Mouse (Mus musculus): ENCODE measurements around the gene Arhgef5. TPM values are rescaled to one million over a fixed set of nuclear protein-coding genes. Genes with fewer than 3 reads are reported as not detected.

Gene Arhgef5
- polyA plus RNA-seq, 1 experiment from 2014 or later = 5.1 TPM

GRCm38 (mm10) chr6:43296798-43297507 lies 31.6 kb downstream of the Arhgef5 start:
- Histone ChIP-seq H3K27ac (replicated peaks; ENCODE audit: low read depth, low read length) (no peak overlapping the region), H3K4me3 (ENCODE audit: low read depth, low read length) (no peak overlapping the region), H3K9me3 (ENCODE audit: control insufficient read depth, low read length) (no peaks in the 10 kb centered on the region), H3K4me2 (ENCODE audit: low read depth, severe bottlenecking) (no peak overlapping the region), H3K36me3 (ENCODE audit: control insufficient read depth, insufficient read depth, low read length) (no peaks in the 10 kb centered on the region), H3K27me3 (ENCODE audit: control insufficient read depth, insufficient read depth, low read length) (no peaks in the 10 kb centered on the region), H3K4me1 (ENCODE audit: control insufficient read depth, insufficient read depth, low read length) (no peaks in the 10 kb centered on the region), H3K9ac (ENCODE audit: low read length) (no peak overlapping the region)
- WGBS = 52% methylated on average over 7 of the region's 7 CpGs
- ATAC-seq (ENCODE audit: insufficient number of reproducible peaks, low FRiP score, low TSS enrichment, low read depth) (peak; percentile 73; the same call in 1 of the 2 replicates), DNase-seq (ENCODE audit: low spot score) (no peak)

GRCm38 (mm10) chr6:43297508-43297850 lies 32.1 kb downstream of the Arhgef5 start:
- Histone ChIP-seq H3K4me1 (ENCODE audit: control insufficient read depth, insufficient read depth, low read length) (no peaks in the 10 kb centered on the region), H3K27ac (replicated peaks; ENCODE audit: low read depth, low read length) (no peak overlapping the region), H3K9me3 (ENCODE audit: control insufficient read depth, low read length) (no peaks in the 10 kb centered on the region), H3K4me3 (ENCODE audit: low read depth, low read length) (no peak overlapping the region), H3K9ac (ENCODE audit: low read length) (no peak overlapping the region), H3K36me3 (ENCODE audit: control insufficient read depth, insufficient read depth, low read length) (no peaks in the 10 kb centered on the region), H3K4me2 (ENCODE audit: low read depth, severe bottlenecking) (no peak overlapping the region), H3K27me3 (ENCODE audit: control insufficient read depth, insufficient read depth, low read length) (no peaks in the 10 kb centered on the region)
- ATAC-seq (ENCODE audit: insufficient number of reproducible peaks, low FRiP score, low TSS enrichment, low read depth) (peak; percentile 28; the same call in 1 of the 2 replicates), DNase-seq (ENCODE audit: low spot score) (no peak)
- 59% methylated on average over 2 of the region's 2 CpGs for WGBS

- Histone ChIP-seq H3K27ac (replicated peaks; ENCODE audit: low read depth, low read length) (no peak within 1 kb of the TSS), H3K4me1 (ENCODE audit: control insufficient read depth, insufficient read depth, low read length) (no peaks in the 10 kb centered on the region), H3K27me3 (ENCODE audit: control insufficient read depth, insufficient read depth, low read length) (no peaks in the 10 kb centered on the region), H3K4me3 (ENCODE audit: low read depth, low read length) (no peak within 1 kb of the TSS), H3K4me2 (ENCODE audit: low read depth, severe bottlenecking) (no peak within 1 kb of the TSS), H3K9ac (ENCODE audit: low read length) (no peak within 1 kb of the TSS), H3K9me3 (ENCODE audit: control insufficient read depth, low read length) (no peaks in the 10 kb centered on the region), H3K36me3 (ENCODE audit: control insufficient read depth, insufficient read depth, low read length) (no peaks in the 10 kb centered on the region)
- ATAC-seq (ENCODE audit: insufficient number of reproducible peaks, low FRiP score, low TSS enrichment, low read depth) (0 out of 2 replicates have a peak, but pooled peaks have one; percentile 21), DNase-seq (ENCODE audit: low spot score) (no peak)
- 59% methylated on average over 16 of the region's 16 CpGs for WGBS
Observed at GRCm38 (mm10) chr6:43309454-43309853, 44.1 kb downstream of the Arhgef5 start, which contains the start of gene Nobox. Gene Nobox (minus strand): TSS chr6:43309554.

GRCm38 (mm10) chr6:43310071-43310470 lies 44.7 kb downstream of the Arhgef5 start:
- Histone ChIP-seq H3K4me2 (ENCODE audit: low read depth, severe bottlenecking) (no peak overlapping the region), H3K9ac (ENCODE audit: low read length) (no peak overlapping the region), H3K4me1 (ENCODE audit: control insufficient read depth, insufficient read depth, low read length) (no peaks in the 10 kb centered on the region), H3K36me3 (ENCODE audit: control insufficient read depth, insufficient read depth, low read length) (no peaks in the 10 kb centered on the region), H3K9me3 (ENCODE audit: control insufficient read depth, low read length) (no peaks in the 10 kb centered on the region), H3K4me3 (ENCODE audit: low read depth, low read length) (no peak overlapping the region), H3K27ac (replicated peaks; ENCODE audit: low read depth, low read length) (no peak overlapping the region), H3K27me3 (ENCODE audit: control insufficient read depth, insufficient read depth, low read length) (no peaks in the 10 kb centered on the region)
- DNase-seq (ENCODE audit: low spot score) = no peak
- ATAC-seq (ENCODE audit: insufficient number of reproducible peaks, low FRiP score, low TSS enrichment, low read depth) = no peak
- 72% methylated on average over 6 of the region's 6 CpGs for WGBS

- no peak overlapping the region for H3K27ac ChIP-seq (replicated peaks; ENCODE audit: low read depth, low read length)
- DNase-seq (ENCODE audit: low spot score) (no peak), ATAC-seq (ENCODE audit: insufficient number of reproducible peaks, low FRiP score, low TSS enrichment, low read depth) (no peak)
- H3K4me1 ChIP-seq (ENCODE audit: control insufficient read depth, insufficient read depth, low read length) = no peaks in the 10 kb centered on the region
- H3K9ac ChIP-seq (ENCODE audit: low read length) = no peak overlapping the region
- H3K36me3 ChIP-seq (ENCODE audit: control insufficient read depth, insufficient read depth, low read length) = no peaks in the 10 kb centered on the region
- H3K4me2 ChIP-seq (ENCODE audit: low read depth, severe bottlenecking) = no peak overlapping the region
- H3K4me3 ChIP-seq (ENCODE audit: low read depth, low read length) = no peak overlapping the region
- no peaks in the 10 kb centered on the region for H3K27me3 ChIP-seq (ENCODE audit: control insufficient read depth, insufficient read depth, low read length)
- H3K9me3 ChIP-seq (ENCODE audit: control insufficient read depth, low read length) = no peaks in the 10 kb centered on the region
Observed at GRCm38 (mm10) chr6:43312546-43312945, 47.2 kb downstream of the Arhgef5 start.

GRCm38 (mm10) chr6:43312961-43313656 lies 47.7 kb downstream of the Arhgef5 start:
- Histone ChIP-seq H3K4me3 (ENCODE audit: low read depth, low read length) (no peak overlapping the region), H3K9ac (ENCODE audit: low read length) (no peak overlapping the region), H3K36me3 (ENCODE audit: control insufficient read depth, insufficient read depth, low read length) (no peaks in the 10 kb centered on the region), H3K27ac (replicated peaks; ENCODE audit: low read depth, low read length) (no peak overlapping the region), H3K9me3 (ENCODE audit: control insufficient read depth, low read length) (no peaks in the 10 kb centered on the region), H3K27me3 (ENCODE audit: control insufficient read depth, insufficient read depth, low read length) (no peaks in the 10 kb centered on the region), H3K4me2 (ENCODE audit: low read depth, severe bottlenecking) (no peak overlapping the region), H3K4me1 (ENCODE audit: control insufficient read depth, insufficient read depth, low read length) (no peaks in the 10 kb centered on the region)
- WGBS = 83% methylated on average over 8 of the region's 8 CpGs
- DNase-seq (ENCODE audit: low spot score) (no peak), ATAC-seq (ENCODE audit: insufficient number of reproducible peaks, low FRiP score, low TSS enrichment, low read depth) (no peak)

GRCm38 (mm10) chr6:43333479-43333878 lies 68.1 kb downstream of the Arhgef5 start:
- Histone ChIP-seq H3K36me3 (ENCODE audit: control insufficient read depth, insufficient read depth, low read length) (no peaks in the 10 kb centered on the region), H3K27me3 (ENCODE audit: control insufficient read depth, insufficient read depth, low read length) (no peaks in the 10 kb centered on the region), H3K9ac (ENCODE audit: low read length) (no peak overlapping the region), H3K4me3 (ENCODE audit: low read depth, low read length) (no peak overlapping the region), H3K27ac (replicated peaks; ENCODE audit: low read depth, low read length) (no peak overlapping the region), H3K9me3 (ENCODE audit: control insufficient read depth, low read length) (no peaks in the 10 kb centered on the region), H3K4me1 (ENCODE audit: control insufficient read depth, insufficient read depth, low read length) (no peaks in the 10 kb centered on the region), H3K4me2 (ENCODE audit: low read depth, severe bottlenecking) (no peak overlapping the region)
- 84% methylated on average over 4 of the region's 4 CpGs for WGBS
- DNase-seq (ENCODE audit: low spot score) = no peak
- no peak for ATAC-seq (ENCODE audit: insufficient number of reproducible peaks, low FRiP score, low TSS enrichment, low read depth)

GRCm38 (mm10) chr6:43335619-43336234 lies 70.3 kb downstream of the Arhgef5 start:
- no peaks in the 10 kb centered on the region for H3K27me3 ChIP-seq (ENCODE audit: control insufficient read depth, insufficient read depth, low read length)
- 78% methylated on average over 3 of the region's 3 CpGs for WGBS
- no peak overlapping the region for H3K9ac ChIP-seq (ENCODE audit: low read length)
- ATAC-seq (ENCODE audit: insufficient number of reproducible peaks, low FRiP score, low TSS enrichment, low read depth) = peak; percentile 39; the same call in 1 of the 2 replicates
- H3K4me1 ChIP-seq (ENCODE audit: control insufficient read depth, insufficient read depth, low read length) = no peaks in the 10 kb centered on the region
- no peaks in the 10 kb centered on the region for H3K9me3 ChIP-seq (ENCODE audit: control insufficient read depth, low read length)
- no peak overlapping the region for H3K4me3 ChIP-seq (ENCODE audit: low read depth, low read length)
- no peak overlapping the region for H3K4me2 ChIP-seq (ENCODE audit: low read depth, severe bottlenecking)
- no peak overlapping the region for H3K27ac ChIP-seq (replicated peaks; ENCODE audit: low read depth, low read length)
- no peaks in the 10 kb centered on the region for H3K36me3 ChIP-seq (ENCODE audit: control insufficient read depth, insufficient read depth, low read length)
- no peak for DNase-seq (ENCODE audit: low spot score)
